Mouse (Mus musculus): ENCODE results near the gene 1700025G04Rik. TPM values are rescaled to one million over a fixed set of nuclear protein-coding genes. Genes with fewer than 3 reads are reported as not detected.

1700025G04Rik gene
- total and polyA plus RNA-seq, 3 experiments = 0.16 TPM; not detected in 2

GRCm38 (mm10) chr1:152080244-152080643 is 9.7 kb downstream of the 1700025G04Rik start:
- no peaks in the 10 kb centered on the region for H3K36me3 ChIP-seq (replicated peaks)
- DNase-seq (ENCODE audit: low spot score) (no peak), ATAC-seq (ENCODE audit: extremely low read depth, insufficient number of reproducible peaks, low FRiP score, poor library complexity, severe bottlenecking) (no peak)
- no peak overlapping the region for H3K4me3 ChIP-seq (ENCODE audit: low read depth, low read length)
- no peaks in the 10 kb centered on the region for H3K27me3 ChIP-seq (ENCODE audit: insufficient read depth, low read length)
- TF ChIP-seq GATA1 (IDR thresholded peaks at IDR 0.05; ENCODE audit: borderline replicate concordance, low read length) = no peak
- no peak for TF ChIP-seq TAL1 (conservative IDR thresholded peaks at IDR 0.05; ENCODE audit: low read depth, low read length)
- no peak for TF ChIP-seq GATA2 (IDR thresholded peaks at IDR 0.05; ENCODE audit: borderline replicate concordance, low read depth, low read length)
- no peak for TF ChIP-seq CTCF (IDR thresholded peaks at IDR 0.05; ENCODE audit: low read depth, low read length)
- TF ChIP-seq POLR2AphosphoS5 (IDR thresholded peaks at IDR 0.05; ENCODE audit: insufficient replicate concordance, low read depth, low read length) = no peak
- H3K9me3 ChIP-seq (replicated peaks) = peaks cover 48% of the 10 kb centered on the region
- H3K4me1 ChIP-seq (ENCODE audit: insufficient read depth, low read depth, low read length) = no peaks in the 10 kb centered on the region

- Histone ChIP-seq H3K4me1 (ENCODE audit: insufficient read depth, low read depth, low read length) (no peaks in the 10 kb centered on the region), H3K36me3 (replicated peaks) (no peaks in the 10 kb centered on the region), H3K27me3 (ENCODE audit: insufficient read depth, low read length) (no peaks in the 10 kb centered on the region), H3K4me3 (ENCODE audit: low read depth, low read length) (no peak overlapping the region), H3K9me3 (replicated peaks) (peaks cover 38% of the 10 kb centered on the region)
- DNase-seq (ENCODE audit: low spot score) (no peak), ATAC-seq (ENCODE audit: extremely low read depth, insufficient number of reproducible peaks, low FRiP score, poor library complexity, severe bottlenecking) (no peak)
- TF ChIP-seq GATA1 (IDR thresholded peaks at IDR 0.05; ENCODE audit: borderline replicate concordance, low read length) (no peak), CTCF (IDR thresholded peaks at IDR 0.05; ENCODE audit: low read depth, low read length) (no peak), GATA2 (IDR thresholded peaks at IDR 0.05; ENCODE audit: borderline replicate concordance, low read depth, low read length) (no peak), POLR2AphosphoS5 (IDR thresholded peaks at IDR 0.05; ENCODE audit: insufficient replicate concordance, low read depth, low read length) (no peak), TAL1 (conservative IDR thresholded peaks at IDR 0.05; ENCODE audit: low read depth, low read length) (no peak)
Measured at GRCm38 (mm10) chr1:152077171-152077715, 12.7 kb downstream of the 1700025G04Rik start.

- TF ChIP-seq GATA1 (IDR thresholded peaks at IDR 0.05; ENCODE audit: borderline replicate concordance, low read length) (no peak), CTCF (IDR thresholded peaks at IDR 0.05; ENCODE audit: low read depth, low read length) (no peak), GATA2 (IDR thresholded peaks at IDR 0.05; ENCODE audit: borderline replicate concordance, low read depth, low read length) (no peak), POLR2AphosphoS5 (IDR thresholded peaks at IDR 0.05; ENCODE audit: insufficient replicate concordance, low read depth, low read length) (no peak), TAL1 (conservative IDR thresholded peaks at IDR 0.05; ENCODE audit: low read depth, low read length) (no peak)
- Histone ChIP-seq H3K4me3 (ENCODE audit: low read depth, low read length) (no peak overlapping the region), H3K36me3 (replicated peaks) (no peaks in the 10 kb centered on the region), H3K27me3 (ENCODE audit: insufficient read depth, low read length) (no peaks in the 10 kb centered on the region), H3K4me1 (ENCODE audit: insufficient read depth, low read depth, low read length) (no peaks in the 10 kb centered on the region), H3K9me3 (replicated peaks) (peaks cover 37% of the 10 kb centered on the region)
- DNase-seq (ENCODE audit: low spot score) (no peak), ATAC-seq (ENCODE audit: extremely low read depth, insufficient number of reproducible peaks, low FRiP score, poor library complexity, severe bottlenecking) (no peak)
Measured at GRCm38 (mm10) chr1:152076222-152076845, 13.6 kb downstream of the 1700025G04Rik start.

DNA sequence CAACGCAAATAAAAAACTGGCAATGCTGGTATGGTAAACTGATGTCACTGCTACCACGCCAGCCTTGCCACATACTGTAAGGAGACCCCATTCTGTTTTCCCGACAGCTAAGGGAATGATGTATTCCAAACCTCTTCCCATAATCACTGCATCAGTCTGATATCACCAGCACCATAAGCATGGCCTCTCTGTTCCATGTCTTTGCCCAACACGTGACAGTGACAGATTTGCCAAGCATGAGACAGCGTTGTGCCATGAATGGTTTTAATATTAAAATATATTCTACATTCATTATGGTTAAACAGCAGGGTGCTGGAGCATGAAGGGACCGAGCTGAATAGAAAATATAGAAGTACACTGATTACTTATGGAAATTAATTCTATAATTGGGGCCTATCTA is 14.2 kb downstream of the 1700025G04Rik start:
- Histone ChIP-seq H3K4me1 (ENCODE audit: insufficient read depth, low read depth, low read length) (no peaks in the 10 kb centered on the region), H3K4me3 (ENCODE audit: low read depth, low read length) (no peak overlapping the region), H3K9me3 (replicated peaks) (peaks cover 37% of the 10 kb centered on the region), H3K27me3 (ENCODE audit: insufficient read depth, low read length) (no peaks in the 10 kb centered on the region), H3K36me3 (replicated peaks) (no peaks in the 10 kb centered on the region)
- TF ChIP-seq TAL1 (conservative IDR thresholded peaks at IDR 0.05; ENCODE audit: low read depth, low read length) (no peak), POLR2AphosphoS5 (IDR thresholded peaks at IDR 0.05; ENCODE audit: insufficient replicate concordance, low read depth, low read length) (no peak), GATA1 (IDR thresholded peaks at IDR 0.05; ENCODE audit: borderline replicate concordance, low read length) (no peak), CTCF (IDR thresholded peaks at IDR 0.05; ENCODE audit: low read depth, low read length) (no peak), GATA2 (IDR thresholded peaks at IDR 0.05; ENCODE audit: borderline replicate concordance, low read depth, low read length) (no peak)
- DNase-seq (ENCODE audit: low spot score) (no peak), ATAC-seq (ENCODE audit: extremely low read depth, insufficient number of reproducible peaks, low FRiP score, poor library complexity, severe bottlenecking) (no peak)

DNA sequence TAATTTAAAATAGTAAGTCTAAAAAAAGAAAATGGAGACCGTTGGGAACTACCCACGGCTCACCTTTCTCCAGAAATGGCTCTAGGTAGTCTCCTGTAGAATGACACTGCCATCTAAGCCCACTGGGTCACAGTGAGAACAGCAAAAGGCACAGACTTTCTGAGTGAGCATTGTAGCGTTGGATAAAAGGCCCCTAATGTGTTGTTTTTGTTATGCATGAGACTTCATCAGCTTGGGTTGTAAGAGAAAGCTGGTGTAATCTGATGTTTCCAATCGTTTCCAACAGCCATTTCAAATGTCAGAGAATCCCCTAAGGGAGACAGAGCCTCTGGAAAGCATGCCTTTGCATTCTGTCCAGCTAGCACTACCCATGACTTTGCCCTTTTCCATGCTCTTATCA is 19.5 kb downstream of the 1700025G04Rik start:
- ATAC-seq (ENCODE audit: extremely low read depth, insufficient number of reproducible peaks, low FRiP score, poor library complexity, severe bottlenecking) = no peak
- H3K27me3 ChIP-seq (ENCODE audit: insufficient read depth, low read length) = no peaks in the 10 kb centered on the region
- no peak overlapping the region for H3K4me3 ChIP-seq (ENCODE audit: low read depth, low read length)
- no peak for DNase-seq (ENCODE audit: low spot score)
- no peaks in the 10 kb centered on the region for H3K4me1 ChIP-seq (ENCODE audit: insufficient read depth, low read depth, low read length)
- H3K36me3 ChIP-seq (replicated peaks) = no peaks in the 10 kb centered on the region
- TF ChIP-seq POLR2AphosphoS5 (IDR thresholded peaks at IDR 0.05; ENCODE audit: insufficient replicate concordance, low read depth, low read length) (no peak), TAL1 (conservative IDR thresholded peaks at IDR 0.05; ENCODE audit: low read depth, low read length) (no peak), GATA1 (IDR thresholded peaks at IDR 0.05; ENCODE audit: borderline replicate concordance, low read length) (no peak), GATA2 (IDR thresholded peaks at IDR 0.05; ENCODE audit: borderline replicate concordance, low read depth, low read length) (no peak), CTCF (IDR thresholded peaks at IDR 0.05; ENCODE audit: low read depth, low read length) (no peak)
- H3K9me3 ChIP-seq (replicated peaks) = peaks cover 40% of the 10 kb centered on the region

- no peaks in the 10 kb centered on the region for H3K27me3 ChIP-seq (ENCODE audit: insufficient read depth, low read length)
- no peak for TF ChIP-seq CTCF (IDR thresholded peaks at IDR 0.05; ENCODE audit: low read depth, low read length)
- no peak for TF ChIP-seq TAL1 (conservative IDR thresholded peaks at IDR 0.05; ENCODE audit: low read depth, low read length)
- no peak for TF ChIP-seq POLR2AphosphoS5 (IDR thresholded peaks at IDR 0.05; ENCODE audit: insufficient replicate concordance, low read depth, low read length)
- no peak for TF ChIP-seq GATA2 (IDR thresholded peaks at IDR 0.05; ENCODE audit: borderline replicate concordance, low read depth, low read length)
- no peak for TF ChIP-seq GATA1 (IDR thresholded peaks at IDR 0.05; ENCODE audit: borderline replicate concordance, low read length)
- no peak for DNase-seq (ENCODE audit: low spot score)
- peaks cover 41% of the 10 kb centered on the region for H3K9me3 ChIP-seq (replicated peaks)
- H3K4me1 ChIP-seq (ENCODE audit: insufficient read depth, low read depth, low read length) = no peaks in the 10 kb centered on the region
- no peak for ATAC-seq (ENCODE audit: extremely low read depth, insufficient number of reproducible peaks, low FRiP score, poor library complexity, severe bottlenecking)
- no peaks in the 10 kb centered on the region for H3K36me3 ChIP-seq (replicated peaks)
- no peak overlapping the region for H3K4me3 ChIP-seq (ENCODE audit: low read depth, low read length)
Measured at GRCm38 (mm10) chr1:152069745-152070144, 20.2 kb downstream of the 1700025G04Rik start.

Data from G1E (cell line).